Mouse (Mus musculus) gonadal fat pad, adult 2 months (tissue): ENCODE results near the gene Igfbp6. TPM values are rescaled to one million over a fixed set of nuclear protein-coding genes. Genes with fewer than 3 reads are reported as not detected.

Experiments
- DNase-seq: peaks from one replicate; pipeline ENCODE4 v3.0.0-alpha.2; 2012; ENCODE audit warnings: low read depth
- polyA plus RNA-seq: library from polyadenylated mRNA; depleted of rRNA; stranded (reverse); fragments of >200 nt; gene quantifications from 2 replicates; pipeline ENCODE4 v1.2.3, GENCODE M21; 2012; rRNA removed

The Igfbp6 gene
- polyA plus RNA-seq: 136 and 152 TPM in 2 replicates

DNA sequence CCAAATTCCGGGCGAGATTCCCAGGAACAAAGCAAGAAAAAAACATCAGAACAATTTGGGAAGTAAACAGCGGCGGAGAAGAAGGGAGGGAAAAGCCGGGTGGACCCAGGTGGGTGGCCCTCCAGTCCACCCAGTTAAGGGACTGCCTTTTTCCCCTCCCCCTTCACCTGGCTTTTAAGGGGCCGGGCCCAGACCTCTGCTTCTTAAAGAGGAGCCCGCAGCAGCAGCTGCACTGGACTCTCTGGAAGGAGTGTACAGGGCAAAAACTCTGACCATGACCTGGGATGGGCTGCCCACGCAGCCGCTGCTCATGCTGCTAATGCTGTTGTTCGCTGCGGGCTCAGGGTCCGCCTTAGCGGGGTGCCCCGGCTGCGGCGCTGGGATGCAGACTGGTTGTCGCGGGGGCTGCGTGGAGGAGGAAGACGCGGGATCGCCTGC, at the start of gene Igfbp6:
Gene Igfbp6, plus strand, starts transcription at position 89 of the 438 bp plus-strand sequence.
- no peak for DNase-seq

DNA sequence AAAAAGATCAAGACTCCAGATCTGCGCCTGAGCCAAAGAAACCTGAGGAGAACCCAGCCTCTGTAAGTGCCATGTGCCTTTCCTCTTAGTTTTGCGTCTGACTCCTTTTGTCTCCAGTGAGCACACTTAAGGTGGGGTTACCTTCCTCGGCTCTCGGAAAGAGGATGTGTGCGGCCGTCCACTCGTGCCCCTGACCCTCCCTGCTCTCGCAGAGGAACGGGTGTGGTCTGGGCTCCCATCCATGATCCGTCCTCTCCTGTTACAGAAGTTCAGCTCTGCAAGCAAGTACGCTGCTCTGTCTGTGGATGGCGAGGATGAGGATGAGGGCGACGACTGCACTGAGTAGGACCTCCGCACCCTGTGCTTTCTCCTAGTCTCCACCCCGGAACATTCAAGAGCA, 49.2 kb upstream of the Igfbp6 start:
- DNase-seq: no peak

DNA sequence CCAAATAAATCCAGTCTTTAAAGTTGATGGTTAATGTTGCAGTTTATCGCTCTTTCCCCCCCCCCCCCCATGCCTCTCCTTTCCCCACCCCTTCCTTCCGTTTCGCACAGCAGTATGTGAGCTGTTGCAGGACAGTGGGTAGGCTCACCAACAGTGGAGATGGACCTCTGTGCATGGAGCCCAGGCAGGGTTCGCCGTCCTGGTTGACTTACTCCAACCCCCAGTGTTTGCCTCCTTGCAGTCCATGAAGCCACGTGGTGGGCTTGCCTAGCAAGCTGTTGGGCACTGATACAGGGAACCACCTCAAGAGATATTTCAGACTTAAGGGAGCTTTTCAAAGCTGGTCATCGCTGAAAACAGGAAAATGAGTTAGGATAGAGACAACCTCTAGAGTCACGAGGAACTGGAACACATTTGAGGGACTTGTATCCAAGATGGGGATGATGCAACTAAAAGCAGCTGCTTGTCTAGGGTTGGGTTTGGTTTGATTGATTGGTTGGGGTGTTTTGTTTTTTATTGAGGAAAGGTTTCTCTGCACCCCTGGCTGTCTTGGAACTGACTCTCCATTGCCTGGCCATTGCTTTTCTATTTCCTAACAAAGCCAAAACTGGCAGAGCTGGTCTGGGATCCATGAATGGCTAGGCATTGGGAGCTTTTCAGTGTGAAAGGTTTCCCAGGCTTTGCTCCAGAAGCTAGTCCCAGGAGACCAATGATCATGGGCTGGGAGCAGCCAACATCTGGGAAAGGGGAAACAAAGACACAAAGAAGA, 46.8 kb upstream of the Igfbp6 start:
- peak; percentile 78 for DNase-seq

DNA sequence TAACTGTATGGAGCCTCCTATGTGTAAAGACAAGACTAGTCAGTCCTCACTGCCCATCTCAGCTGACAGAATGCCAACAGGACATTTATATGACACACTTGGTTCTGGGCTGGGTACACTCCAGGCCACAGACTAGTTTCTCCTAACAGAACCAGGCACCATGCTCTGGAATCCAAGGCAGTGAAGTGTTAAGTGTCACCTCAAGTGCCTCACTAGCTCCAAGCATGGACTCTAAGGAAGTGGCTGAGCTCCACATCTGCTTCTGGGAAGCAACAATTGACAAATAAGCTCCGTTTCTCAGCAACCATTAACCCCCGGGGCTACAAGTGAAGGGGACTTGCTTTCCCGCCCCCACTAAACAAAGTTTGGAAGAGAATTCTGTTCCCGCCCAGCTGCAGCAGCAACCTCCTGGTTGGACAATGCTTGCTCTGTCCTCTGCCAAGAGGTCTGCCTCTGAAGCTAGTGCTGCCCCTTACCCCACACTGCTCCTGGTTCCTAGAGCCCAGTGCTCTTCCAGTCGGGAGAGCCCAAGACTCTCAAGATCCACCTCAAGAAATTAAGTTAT, 46.1 kb upstream of the Igfbp6 start:
- no peak for DNase-seq

DNA sequence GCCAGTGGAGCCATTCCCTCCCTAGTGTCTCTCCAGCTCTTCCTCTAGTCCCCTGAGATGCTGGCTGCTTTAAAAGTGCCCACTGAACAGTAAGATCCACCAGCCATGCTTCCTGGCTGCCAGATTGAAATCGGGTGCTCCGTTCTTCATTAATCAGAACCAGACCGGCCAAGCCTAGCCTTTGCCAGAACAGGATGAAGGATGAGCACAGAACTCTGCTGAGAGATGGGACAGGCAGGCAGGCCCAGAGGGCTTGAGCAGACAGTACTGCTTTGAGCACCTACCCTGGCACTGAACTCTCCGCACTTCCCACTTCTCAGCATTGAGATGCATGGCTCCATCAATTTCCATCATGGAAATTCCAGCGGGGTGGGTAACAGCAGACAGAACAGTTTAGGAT, 44.9 kb upstream of the Igfbp6 start:
- no peak for DNase-seq

DNA sequence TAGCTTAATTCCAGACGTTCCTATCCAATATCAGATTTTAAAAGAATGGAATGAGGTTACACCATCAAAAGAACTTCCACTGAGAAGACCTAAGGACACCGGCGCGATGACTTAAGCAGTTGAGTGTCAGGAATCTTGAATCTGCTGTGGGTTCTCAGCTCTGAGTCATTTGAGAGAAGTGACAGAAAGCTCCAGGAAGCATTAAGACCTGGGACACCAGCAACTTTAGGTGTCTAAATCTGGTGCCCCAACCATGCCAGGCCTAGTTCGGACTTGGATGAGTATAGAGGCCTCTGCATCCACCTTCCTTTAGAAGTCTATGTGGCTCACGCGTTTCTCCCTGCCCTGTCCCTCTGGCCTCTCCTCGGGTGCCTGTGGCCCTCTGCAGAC, 44.4 kb upstream of the Igfbp6 start:
- DNase-seq: no peak

DNA sequence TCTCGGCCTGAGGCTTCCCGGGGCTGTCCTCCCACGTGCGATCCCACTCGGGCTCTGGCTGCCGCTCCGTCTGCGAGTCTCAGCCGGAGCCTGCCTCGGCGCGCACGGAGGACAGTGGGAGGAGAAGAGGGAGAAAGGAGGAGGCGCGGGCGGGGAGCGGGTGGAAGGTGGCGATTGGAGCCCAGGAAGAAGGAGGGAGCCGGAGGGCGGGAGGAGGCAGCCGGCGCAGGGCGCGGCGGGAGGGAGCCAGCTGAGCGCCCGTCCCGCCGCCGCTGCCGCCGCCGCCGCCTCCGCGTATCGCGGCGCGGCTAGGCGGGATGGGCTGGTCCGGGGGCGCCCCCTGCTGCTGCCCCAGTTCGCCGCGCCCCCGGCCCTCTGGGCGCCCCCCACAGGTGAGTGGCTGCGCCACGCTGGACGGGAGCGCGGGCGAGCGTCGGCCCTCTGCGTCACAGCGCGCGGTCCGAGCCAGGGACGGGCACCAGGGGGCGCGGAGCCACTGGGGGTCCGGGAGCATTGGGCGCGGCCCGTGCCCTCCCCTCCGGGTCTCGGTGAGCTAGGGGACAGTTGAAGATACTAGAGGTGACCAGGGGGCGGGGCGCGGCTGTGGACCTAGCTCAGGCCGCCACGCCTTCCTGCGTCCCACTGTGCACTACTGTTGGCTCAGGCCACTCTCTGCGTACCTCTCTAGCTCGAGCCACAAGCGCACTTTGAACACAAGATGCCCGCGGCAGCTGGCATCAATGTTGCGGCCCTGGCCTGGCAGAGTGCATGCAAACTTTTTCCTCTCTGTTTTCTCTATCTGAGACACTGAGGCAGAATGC, 43.8 kb upstream of the Igfbp6 start, which contains the start of gene Tns2:
Gene Tns2, plus strand, starts transcription at position 253 of the 821 bp plus-strand sequence.
- no peak for DNase-seq

DNA sequence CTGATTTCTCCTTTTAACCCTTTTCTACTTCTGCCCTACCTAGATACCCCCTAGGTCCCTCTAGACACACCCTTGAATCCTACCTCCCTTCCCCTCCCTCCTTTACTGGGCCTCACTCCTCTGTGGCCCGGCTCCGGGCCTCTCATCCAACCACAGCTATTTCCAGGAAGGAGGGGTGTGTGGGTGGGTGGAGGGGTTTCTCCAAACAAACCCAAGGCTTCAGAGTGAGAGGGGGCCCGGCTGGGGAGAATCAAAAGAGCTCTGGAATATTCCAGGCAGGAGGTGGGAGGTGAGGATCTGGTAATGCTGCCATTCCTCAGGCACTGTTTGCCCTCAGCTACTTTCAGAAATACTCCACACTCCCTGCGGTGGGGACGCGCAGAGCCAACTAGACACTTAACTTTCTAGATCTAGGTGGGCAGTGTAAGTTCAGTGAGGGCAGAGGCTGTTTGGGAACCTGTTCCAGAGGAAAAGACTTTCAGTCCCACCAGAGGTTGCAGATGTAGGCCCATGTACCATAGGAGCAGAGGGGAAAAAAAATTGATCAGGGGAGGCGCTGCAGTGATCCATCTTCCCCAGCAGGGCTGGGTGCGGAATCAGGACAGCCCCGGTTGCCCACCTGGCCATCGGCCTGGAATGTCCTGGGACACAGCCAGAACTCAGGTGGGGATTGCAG, 43.0 kb upstream of the Igfbp6 start:
- no peak for DNase-seq

DNA sequence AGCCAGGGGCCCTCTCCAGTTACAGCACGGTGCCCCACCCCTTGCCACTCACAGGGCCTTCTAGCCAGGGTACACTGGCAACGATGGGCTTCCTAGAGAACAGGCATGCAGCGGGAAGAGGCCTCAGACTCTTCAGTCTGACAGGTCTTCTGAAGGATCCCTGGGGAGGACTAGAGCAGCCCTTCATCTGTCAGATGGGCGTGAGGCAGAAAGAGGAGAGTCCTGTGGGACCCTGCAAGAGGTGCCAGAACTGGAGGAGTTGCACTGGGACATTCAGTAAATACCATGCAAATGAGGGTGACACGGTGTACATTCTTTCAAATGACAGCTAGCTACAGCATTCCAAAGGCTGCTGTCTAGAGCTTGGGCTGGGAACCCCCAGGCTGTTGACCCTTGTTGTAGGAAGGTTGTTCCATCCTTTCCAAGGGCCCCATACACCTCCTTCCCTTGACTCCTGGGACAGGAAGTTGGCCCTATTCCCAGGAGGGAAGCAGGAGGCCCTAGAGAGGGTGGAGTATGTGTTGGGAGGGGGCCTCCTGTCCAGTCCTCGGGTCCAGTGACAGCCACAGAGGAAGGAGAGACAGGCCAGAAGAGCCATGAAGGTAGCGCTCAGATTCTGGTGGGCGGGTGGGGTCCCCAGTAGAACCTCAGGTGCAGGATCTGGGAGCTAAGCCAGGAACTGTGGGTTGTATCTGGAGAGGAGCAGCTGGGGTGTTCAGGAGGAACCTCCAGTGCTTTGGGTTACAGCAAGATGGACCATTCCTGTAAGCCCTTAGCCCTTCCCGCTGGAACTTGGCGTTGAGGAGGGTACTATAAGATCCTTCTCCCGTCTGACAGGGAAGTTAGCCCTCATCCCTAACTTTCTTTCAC, 42.3 kb upstream of the Igfbp6 start:
- DNase-seq: no peak

DNA sequence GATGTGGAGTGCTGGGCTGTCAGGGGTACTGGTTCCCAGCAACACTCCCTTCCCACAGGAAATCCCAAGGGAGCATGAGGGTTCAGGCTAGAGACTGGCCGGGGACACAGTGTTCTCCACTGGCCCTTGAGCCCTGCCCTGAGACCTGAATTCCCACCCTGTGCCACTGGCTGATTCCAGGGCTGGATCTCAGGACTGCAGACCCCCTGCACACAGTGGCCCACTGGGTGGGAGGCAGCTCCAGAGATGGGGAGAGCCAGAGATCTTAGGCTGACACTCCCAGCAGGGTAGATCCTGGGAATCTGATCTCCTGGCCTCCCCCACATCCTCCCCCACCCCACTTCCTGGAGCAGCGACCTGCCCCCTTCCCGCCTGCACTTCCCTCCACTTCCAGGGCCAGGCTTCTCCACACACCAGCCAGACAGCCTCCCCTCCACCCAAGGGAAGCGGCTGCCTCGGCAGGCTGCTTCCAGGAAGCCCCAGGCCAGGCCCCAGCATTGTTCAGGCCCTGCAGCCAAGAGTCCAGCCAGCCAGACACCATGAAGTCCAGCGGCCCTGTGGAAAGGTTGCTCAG, 41.5 kb upstream of the Igfbp6 start:
- no peak for DNase-seq

DNA sequence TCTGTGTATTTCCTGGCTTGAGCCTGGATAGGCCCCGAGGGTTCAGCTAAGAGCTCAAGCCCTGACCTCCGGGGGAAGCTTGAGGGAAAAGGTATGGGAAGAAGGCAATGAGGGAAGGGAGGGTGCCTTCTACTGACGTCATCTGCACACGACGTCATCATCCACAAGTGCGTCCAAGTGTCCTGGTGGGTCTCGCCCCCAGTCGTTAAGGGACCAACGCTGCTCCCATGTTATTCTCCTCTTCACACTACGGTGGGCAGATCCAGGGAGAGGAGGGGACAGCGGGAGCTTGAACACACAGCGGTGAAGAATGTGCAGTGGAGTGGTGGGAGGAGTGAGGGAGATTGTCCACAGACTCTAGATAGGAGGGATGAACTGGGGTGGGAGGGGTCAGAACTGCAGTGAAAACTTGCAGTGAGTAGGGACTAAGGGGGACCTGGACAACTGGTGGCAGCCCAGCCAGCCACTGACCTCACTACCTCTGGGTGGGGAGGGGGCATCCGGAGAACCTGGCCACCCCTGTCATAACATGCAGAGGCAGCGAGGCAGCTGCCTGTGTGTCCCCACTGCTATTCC, 40.7 kb upstream of the Igfbp6 start:
- no peak for DNase-seq

DNA sequence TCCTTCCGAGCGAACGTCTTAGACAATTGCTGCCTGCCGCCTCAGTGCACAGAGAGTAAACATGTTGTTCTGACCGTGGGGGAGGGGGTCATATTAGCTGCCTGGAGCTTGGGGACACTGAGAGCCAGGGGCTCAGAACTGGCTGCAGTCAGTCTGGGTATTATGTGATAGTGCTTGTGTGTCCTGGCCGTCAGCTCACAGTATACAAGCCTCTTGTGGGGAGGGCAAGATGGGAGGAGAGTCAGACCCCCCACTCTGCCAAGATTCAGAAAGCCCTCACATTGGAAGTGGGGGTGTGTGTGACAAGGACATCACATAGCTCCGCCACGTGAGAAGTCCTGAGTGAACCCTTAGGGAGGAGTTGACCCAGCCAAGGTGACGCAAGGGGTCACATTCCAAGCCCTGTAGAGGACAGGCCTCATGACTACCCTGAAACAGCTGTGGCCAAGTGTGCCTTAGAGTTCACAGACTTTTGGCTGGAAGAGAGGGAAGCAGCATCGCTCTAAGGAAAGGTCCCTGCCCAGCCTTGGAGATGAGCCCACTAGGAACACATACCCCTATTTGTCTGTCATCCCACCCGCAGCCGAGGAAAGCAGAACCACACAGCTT, 40.1 kb upstream of the Igfbp6 start:
- DNase-seq: no peak

DNA sequence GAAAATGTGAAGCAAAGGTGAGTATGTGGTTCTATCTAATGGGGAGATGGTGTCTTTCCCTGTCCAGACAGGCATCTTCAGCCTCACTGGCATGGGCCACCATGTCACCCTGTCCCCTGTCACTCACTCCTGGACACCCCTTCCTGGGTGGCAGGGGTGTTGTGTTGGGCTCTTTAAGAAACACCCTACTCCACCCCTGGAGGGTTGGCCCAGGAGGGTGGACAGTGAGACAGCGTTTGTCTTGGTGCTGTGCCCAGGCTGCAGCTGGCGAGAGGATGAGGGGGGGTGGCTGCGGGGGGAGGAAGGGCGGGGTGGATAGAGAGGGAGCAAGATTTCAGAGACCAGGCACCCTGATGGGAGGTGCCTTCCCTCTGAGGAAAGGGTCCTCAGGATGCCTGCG, 38.8 kb upstream of the Igfbp6 start:
- no peak for DNase-seq

DNA sequence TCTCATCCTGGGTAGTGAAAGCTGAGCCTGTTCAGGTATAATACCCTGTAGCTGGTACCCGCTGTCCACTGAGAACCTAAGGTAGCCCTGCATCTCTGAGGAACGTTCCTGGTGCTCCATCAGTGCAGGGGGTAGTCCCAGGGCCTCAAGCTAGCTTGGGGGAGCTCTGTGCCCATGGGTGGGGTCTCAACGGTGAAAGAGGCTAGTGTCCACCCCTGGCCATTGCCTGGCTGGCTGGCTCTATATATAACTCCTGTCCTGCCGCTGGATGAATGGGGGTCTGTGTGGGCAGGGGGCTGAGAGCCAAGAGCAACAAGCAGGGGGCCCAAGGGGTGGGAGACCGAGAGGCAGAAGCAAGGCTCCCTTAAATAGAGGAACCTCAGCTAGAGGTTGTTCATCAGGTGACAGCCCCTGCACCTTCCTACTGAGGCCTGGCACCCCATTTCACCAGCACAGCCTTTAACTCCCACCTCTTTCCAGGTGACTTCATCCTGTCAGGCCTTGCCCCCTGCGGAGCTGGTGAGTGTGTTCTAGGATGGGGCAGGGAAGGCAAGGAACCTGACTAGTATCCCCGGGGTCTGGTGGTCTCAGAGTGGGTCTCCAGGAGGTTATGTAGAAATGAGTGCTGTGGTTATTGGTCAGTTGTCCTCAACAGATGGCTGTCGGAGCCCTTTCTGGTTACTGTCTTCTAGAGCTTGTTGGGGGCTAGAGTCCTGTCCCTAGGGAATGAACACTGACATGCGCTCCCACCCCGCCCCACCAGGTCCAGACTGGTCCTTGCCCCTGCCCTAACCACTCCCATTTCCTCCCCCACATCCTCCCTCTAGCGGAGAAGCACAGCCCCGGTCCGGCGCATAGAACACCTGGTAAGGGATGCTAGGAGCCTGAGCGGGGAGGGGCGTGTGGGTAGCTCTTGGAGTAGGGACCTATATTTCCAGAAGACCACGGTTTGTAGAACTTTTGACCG, 38.1 kb upstream of the Igfbp6 start:
- no peak for DNase-seq

DNA sequence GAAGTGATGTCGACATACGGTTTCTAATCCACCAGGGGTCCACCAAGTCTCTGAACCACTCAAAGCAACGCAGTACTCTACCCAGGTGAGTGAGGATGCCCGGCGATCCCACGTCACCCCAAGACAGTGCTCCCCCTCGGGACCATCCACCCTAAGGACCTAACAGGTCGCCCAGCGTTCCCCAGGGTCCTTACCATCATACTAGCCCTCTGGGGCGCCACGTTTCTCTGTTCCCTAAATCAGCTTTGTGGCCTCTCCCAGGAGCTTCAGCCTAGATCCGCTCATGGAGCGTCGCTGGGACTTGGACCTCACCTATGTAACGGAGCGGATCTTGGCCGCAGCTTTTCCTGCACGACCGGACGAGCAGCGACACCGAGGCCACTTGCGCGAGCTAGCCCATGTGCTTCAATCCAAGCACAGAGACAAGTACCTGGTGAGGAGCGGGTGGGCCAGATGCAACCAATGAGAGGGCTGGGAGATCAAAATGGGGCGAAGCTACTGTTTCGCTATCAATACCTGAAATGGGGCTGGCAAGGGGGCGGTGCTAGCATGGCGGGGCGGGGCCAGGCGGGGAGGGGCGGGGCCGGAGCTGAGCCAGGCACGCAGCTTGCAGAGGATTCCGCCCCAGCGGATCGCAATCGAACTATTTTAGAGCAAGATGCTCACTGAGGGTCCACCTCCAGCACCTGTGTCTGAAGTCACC, 37.3 kb upstream of the Igfbp6 start:
- no peak for DNase-seq

DNA sequence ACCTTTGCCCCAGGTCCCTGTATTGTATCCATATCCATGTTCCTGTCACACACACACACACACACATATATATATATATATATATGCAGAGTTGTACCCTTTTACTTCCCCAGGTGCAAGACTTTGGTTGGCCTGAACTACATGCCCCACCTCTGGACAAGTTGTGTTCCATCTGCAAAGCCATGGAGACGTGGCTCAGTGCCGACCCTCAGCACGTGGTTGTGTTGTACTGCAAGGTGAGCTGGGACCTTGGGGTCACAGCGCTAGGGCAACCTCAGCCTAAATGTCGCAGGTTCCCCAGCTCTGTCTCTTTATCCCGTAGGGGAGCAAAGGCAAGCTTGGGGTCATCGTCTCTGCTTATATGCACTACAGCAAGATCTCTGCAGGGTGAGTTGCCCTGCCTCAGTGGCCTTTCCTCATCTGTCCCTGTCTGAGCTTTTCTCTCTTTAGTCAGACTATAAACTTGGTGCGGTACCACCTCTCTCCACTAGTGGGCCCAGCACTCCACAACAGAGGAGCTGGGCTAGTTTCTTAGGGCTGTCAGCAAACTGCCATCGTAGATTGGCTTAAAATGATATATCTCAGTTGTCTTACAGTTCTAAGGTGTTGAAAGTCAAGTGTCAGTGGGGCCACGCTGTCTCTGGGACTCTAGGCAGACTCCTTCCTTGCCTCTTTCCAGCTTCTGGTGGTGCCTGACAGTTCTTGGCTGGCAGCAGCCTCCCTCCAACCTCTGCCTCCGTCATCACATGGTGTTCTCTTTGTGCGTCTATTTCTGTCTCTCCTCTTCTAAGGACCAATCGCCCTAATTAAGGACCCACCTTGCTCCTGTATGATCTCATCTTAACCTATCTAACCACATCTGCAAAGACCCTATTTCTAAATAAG, 36.2 kb upstream of the Igfbp6 start:
- no peak for DNase-seq
